Mouse (Mus musculus): ENCODE measurements around the gene Slc5a4b. TPM values are rescaled to one million over a fixed set of nuclear protein-coding genes. Genes with fewer than 3 reads are reported as not detected.

The Slc5a4b gene
- polyA plus RNA-seq, 1 experiment from 2014 or later = 0.12 TPM

- H3K36me3 ChIP-seq (ENCODE audit: insufficient read depth, low read length) = no peaks in the 10 kb centered on the region
- WGBS = 66% methylated on average over 6 of the region's 6 CpGs
- ATAC-seq (ENCODE audit: low FRiP score, low TSS enrichment) = no peak
- no peaks in the 10 kb centered on the region for H3K27me3 ChIP-seq (ENCODE audit: insufficient read depth, low read length)
- H3K4me3 ChIP-seq (ENCODE audit: low read length) = no peak overlapping the region
- no peaks in the 10 kb centered on the region for H3K4me1 ChIP-seq (ENCODE audit: insufficient read depth, low read length)
- H3K9me3 ChIP-seq (ENCODE audit: low read length) = no peaks in the 10 kb centered on the region
- H3K9ac ChIP-seq (replicated peaks; ENCODE audit: low read length) = no peak overlapping the region
- H3K27ac ChIP-seq (ENCODE audit: low read length) = no peak overlapping the region
- no peak overlapping the region for H3K4me2 ChIP-seq (replicated peaks; ENCODE audit: low read depth, low read length)
Observed at GRCm38 (mm10) chr10:76012922-76013321, 97.8 kb downstream of the Slc5a4b start.

DNA sequence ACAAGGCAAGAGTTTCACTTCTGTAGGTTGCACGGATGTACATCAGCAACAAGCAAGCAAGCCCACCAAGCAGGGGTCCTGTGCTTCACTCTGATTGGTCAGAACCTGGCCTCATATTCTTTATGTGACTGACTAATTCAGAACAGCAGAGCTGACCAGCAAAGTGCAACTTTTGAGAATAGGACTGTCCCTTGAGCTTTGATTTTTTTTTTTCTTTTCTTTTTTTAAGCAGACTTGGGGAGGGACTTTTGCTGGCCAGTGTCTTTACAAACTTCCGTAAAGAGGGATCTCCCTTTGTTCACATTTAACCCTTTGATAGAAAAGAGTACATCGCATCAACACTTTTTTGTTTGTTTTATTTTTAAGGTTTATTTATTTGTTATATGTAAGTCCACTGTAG is 100.9 kb downstream of the Slc5a4b start:
- ATAC-seq (ENCODE audit: low FRiP score, low TSS enrichment) = no peak
- H3K9ac ChIP-seq (replicated peaks; ENCODE audit: low read length) = no peak overlapping the region
- no peaks in the 10 kb centered on the region for H3K27me3 ChIP-seq (ENCODE audit: insufficient read depth, low read length)
- no peak overlapping the region for H3K4me3 ChIP-seq (ENCODE audit: low read length)
- no peaks in the 10 kb centered on the region for H3K9me3 ChIP-seq (ENCODE audit: low read length)
- no peaks in the 10 kb centered on the region for H3K36me3 ChIP-seq (ENCODE audit: insufficient read depth, low read length)
- no peak overlapping the region for H3K4me2 ChIP-seq (replicated peaks; ENCODE audit: low read depth, low read length)
- H3K27ac ChIP-seq (ENCODE audit: low read length) = no peak overlapping the region
- no peaks in the 10 kb centered on the region for H3K4me1 ChIP-seq (ENCODE audit: insufficient read depth, low read length)
- WGBS = 74% methylated on average over 3 of the region's 3 CpGs

Small RNA genes within 50 kb of the gene (microRNA-seq; reads per million reads assigned to microRNA genes)
- not detected for gene Mir6409

Other genes with a start within 250 kb of the Slc5a4b start
- gene Derl3, start 217.5 kb downstream of the Slc5a4b start, polyA plus RNA-seq (2015; fragmentation: Nextera tagmentation; extraction: Ambion mirVana) = 4.0 and 4.4 TPM in 2 replicates
- gene Smarcb1, start 189.3 kb downstream of the Slc5a4b start, polyA plus RNA-seq (2015; fragmentation: Nextera tagmentation; extraction: Ambion mirVana) = 239 and 250 TPM in 2 replicates
- gene Chchd10, start 177.8 kb downstream of the Slc5a4b start, polyA plus RNA-seq (2015; fragmentation: Nextera tagmentation; extraction: Ambion mirVana) = 198 and 237 TPM in 2 replicates
- gene Mmp11, start 174.5 kb downstream of the Slc5a4b start, polyA plus RNA-seq (2015; fragmentation: Nextera tagmentation; extraction: Ambion mirVana) = 62.1 and 70.5 TPM in 2 replicates
- gene Gm867, start 170.3 kb downstream of the Slc5a4b start, polyA plus RNA-seq (2015; fragmentation: Nextera tagmentation; extraction: Ambion mirVana) = 0.40 and 0.50 TPM in 2 replicates
- 0.72 and 1.9 TPM in 2 replicates for gene Vpreb3, start 167.9 kb downstream of the Slc5a4b start, polyA plus RNA-seq (2015; fragmentation: Nextera tagmentation; extraction: Ambion mirVana)
- gene Gm5134, start 156.4 kb downstream of the Slc5a4b start, polyA plus RNA-seq (2015; fragmentation: Nextera tagmentation; extraction: Ambion mirVana) = not detected in 2 replicates
- gene Zfp280b, start 78.3 kb downstream of the Slc5a4b start, polyA plus RNA-seq (2015; fragmentation: Nextera tagmentation; extraction: Ambion mirVana) = 22.9 and 25.1 TPM in 2 replicates
- gene Slc5a4a, start 36.5 kb upstream of the Slc5a4b start, polyA plus RNA-seq (2015; fragmentation: Nextera tagmentation; extraction: Ambion mirVana) = not detected in 2 replicates
- gene Prmt2, start 126.9 kb upstream of the Slc5a4b start, polyA plus RNA-seq (2015; fragmentation: Nextera tagmentation; extraction: Ambion mirVana) = 63.1 and 69.9 TPM in 2 replicates
- gene S100b, start 142.9 kb upstream of the Slc5a4b start, polyA plus RNA-seq (2015; fragmentation: Nextera tagmentation; extraction: Ambion mirVana) = 0.45 and 0.54 TPM in 2 replicates
- gene Dip2a, start 234.3 kb upstream of the Slc5a4b start, polyA plus RNA-seq (2015; fragmentation: Nextera tagmentation; extraction: Ambion mirVana) = 11.7 and 12.2 TPM in 2 replicates